Mouse (Mus musculus): ENCODE results near the gene Fnip1.

DNA sequence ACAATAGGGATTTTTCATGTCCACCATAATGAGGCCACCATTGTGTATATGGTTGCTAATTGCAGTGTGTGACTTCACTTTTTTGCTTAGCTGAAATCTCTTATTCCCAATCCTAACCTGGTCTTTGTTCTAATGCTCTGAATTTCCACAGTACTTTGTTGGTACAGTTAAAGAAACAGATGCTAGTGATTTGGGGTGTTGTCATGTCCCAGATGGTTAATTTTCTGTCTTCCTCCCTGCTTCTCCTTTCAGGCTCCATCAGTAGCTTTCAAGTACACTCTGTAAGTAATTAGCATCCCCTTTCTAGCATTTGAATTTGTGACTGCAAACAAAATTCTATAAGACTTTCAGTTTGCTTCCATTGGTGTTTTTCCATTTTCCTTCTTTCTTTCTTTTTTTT, 102.3 kb downstream of the Fnip1 start:
- no peak for TF ChIP-seq CTCF (IDR thresholded peaks at IDR 0.05; ENCODE audit: insufficient read depth, low read length)
- TF ChIP-seq POLR2A (IDR thresholded peaks at IDR 0.05; ENCODE audit: borderline replicate concordance, extremely low read depth, low read depth, low read length), result no peak
